Mouse (Mus musculus): ENCODE results near the gene Slc35e1. TPM values are rescaled to one million over a fixed set of nuclear protein-coding genes. Genes with fewer than 3 reads are reported as not detected.

Slc35e1 gene
- polyA plus RNA-seq (2012; ENCODE audit: low replicate concordance) = 9.3 and 19.8 TPM in 2 replicates

GRCm38 (mm10) chr8:72491680-72492621 is at the start of gene Slc35e1:
TSS of gene Slc35e1 (minus strand) at chr8:72492614.

DNA sequence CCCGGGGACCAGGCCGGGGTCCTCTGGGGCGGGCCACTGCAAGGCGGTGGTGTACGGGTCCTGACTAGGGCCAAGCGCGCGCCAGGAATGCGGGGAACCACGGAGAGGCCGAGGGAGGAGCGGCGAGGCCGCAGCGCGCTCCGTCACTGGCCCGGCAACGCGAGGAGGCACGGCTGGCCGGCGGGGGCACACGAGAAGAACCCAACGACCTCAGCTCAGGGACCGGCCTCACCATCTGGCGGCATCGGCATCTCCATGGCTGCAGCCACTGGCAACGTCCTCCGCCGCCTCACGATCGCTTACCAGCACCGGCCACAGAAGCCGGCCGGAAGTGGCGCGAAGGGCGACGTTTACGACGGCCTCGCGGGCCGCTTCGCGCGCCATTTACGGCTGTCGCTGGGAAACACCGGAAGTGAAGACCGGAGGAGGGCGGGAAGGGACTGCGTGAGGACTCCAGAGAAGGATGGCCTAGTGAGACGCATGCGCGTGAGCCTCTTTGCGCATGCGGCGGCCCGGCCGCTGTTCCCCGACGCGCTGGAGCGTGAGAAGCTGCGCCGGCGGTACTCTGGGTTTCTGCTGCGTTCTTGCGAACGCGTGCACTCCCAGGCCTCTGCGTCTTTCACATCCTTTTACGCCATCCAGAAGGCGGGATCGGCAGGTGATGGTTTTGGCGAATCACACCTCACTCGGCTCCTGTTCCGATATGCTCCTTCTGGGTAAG is 17.4 kb downstream of the Slc35e1 start, which contains the start of gene Cherp:
Cherp (minus strand) TSS at position 401 of the 721 bp plus-strand sequence.

GRCm38 (mm10) chr8:72443338-72443993 is 48.9 kb downstream of the Slc35e1 start, which contains the start of the genes Calr3 and 1700030K09Rik:
TSS of gene Calr3 (minus strand) at chr8:72443870.
TSS of gene 1700030K09Rik (plus strand) at chr8:72443880.

Other genes with a start within 250 kb of the Slc35e1 start
- gene Gm10282, start 187.4 kb downstream of the Slc35e1 start, polyA plus RNA-seq (2012; ENCODE audit: low replicate concordance) = 10.7 and 26.0 TPM in 2 replicates
- 116 and 306 TPM in 2 replicates for gene Klf2, start 173.6 kb downstream of the Slc35e1 start, polyA plus RNA-seq (2012; ENCODE audit: low replicate concordance)
- 8.6 and 16.4 TPM in 2 replicates for gene Eps15l1, start 71.2 kb downstream of the Slc35e1 start, polyA plus RNA-seq (2012; ENCODE audit: low replicate concordance)
- not detected in 2 replicates for gene Calr3, start 48.7 kb downstream of the Slc35e1 start, polyA plus RNA-seq (2012; ENCODE audit: low replicate concordance)
- 1.0 and 3.1 TPM in 2 replicates for gene 1700030K09Rik, start 48.7 kb downstream of the Slc35e1 start, polyA plus RNA-seq (2012; ENCODE audit: low replicate concordance)
- gene Cherp, start 17.4 kb downstream of the Slc35e1 start, polyA plus RNA-seq (2012; ENCODE audit: low replicate concordance) = 282 and 303 TPM in 2 replicates
- gene Med26, start 55.7 kb upstream of the Slc35e1 start, polyA plus RNA-seq (2012; ENCODE audit: low replicate concordance) = 46.0 and 63.2 TPM in 2 replicates
- 17.2 and 34.2 TPM in 2 replicates for gene Smim7, start 78.5 kb upstream of the Slc35e1 start, polyA plus RNA-seq (2012; ENCODE audit: low replicate concordance)
- gene Tmem38a, start 79.4 kb upstream of the Slc35e1 start, polyA plus RNA-seq (2012; ENCODE audit: low replicate concordance) = 1.1 TPM in 1 of 2 replicates, not detected in the other
- gene Nwd1, start 154.1 kb upstream of the Slc35e1 start, polyA plus RNA-seq (2012; ENCODE audit: low replicate concordance) = 0.07 and 0.18 TPM in 2 replicates
- gene Sin3b, start 230.7 kb upstream of the Slc35e1 start, polyA plus RNA-seq (2012; ENCODE audit: low replicate concordance) = 20.5 and 33.0 TPM in 2 replicates

All from leukemia stem cell, adult 10-12 weeks (primary cell).